Mouse (Mus musculus) olfactory bulb, adult 2 months (tissue): ENCODE measurements around the gene Prkn.

ENCODE experiments used
- CTCF ChIP-seq: fragments of 200-500 bp; IDR thresholded peaks from 2 replicates; pipeline ENCODE4 v1.5.1; 2012; ENCODE audit warnings: low read depth, mild to moderate bottlenecking, low read length, moderate library complexity; ENCODE audit not compliant: insufficient read depth
- POLR2A ChIP-seq: fragments of 200-500 bp; IDR thresholded peaks from 2 replicates; pipeline ENCODE4 v1.6.1; 2012; ENCODE audit warnings: mild to moderate bottlenecking, low read depth, low read length, moderate library complexity; ENCODE audit not compliant: insufficient read depth

- TF ChIP-seq CTCF (no peak), POLR2A (no peak)
Observed at GRCm38 (mm10) chr17:12059041-12059440, 1218.9 kb downstream of the Prkn start.
